Comparison of ENCODE assay signal across 30 mouse cellular contexts in genomic region chr7:51454989-51455692, GRCm38 (mm10). TPM values are rescaled to one million over a fixed set of nuclear protein-coding genes. Genes with fewer than 3 reads are reported as not detected.
DNase-seq lines count a peak whose midpoint lies in the region; ATAC-seq lines count a peak whose summit lies in the region.
"Had no signal": no experiment of that assay in that cellular context is flagged by ENCODE, and none has a peak within 500 bp of the region (broad histone marks: within the 10 kb centered on the region; RNA-seq: fewer than 3 reads in every experiment).

No protein-coding gene starts in this region.

- H3K9me3 ChIP-seq in heart, embryonic 12.5 days (replicated peaks), result no peaks in the 10 kb centered on the region
- no peaks in the 10 kb centered on the region for H3K9me3 ChIP-seq in kidney, embryonic 16.5 days (ENCODE audit: low read length)
- H3K9me3 ChIP-seq: embryonic facial prominence, embryonic 15.5 days; forebrain, embryonic 12.5 days; lung, embryonic 15.5 days; neural tube, embryonic 15.5 days; stomach, embryonic 15.5 days had no signal

- no peaks in the 10 kb centered on the region for H3K36me3 ChIP-seq in heart, embryonic 12.5 days
- H3K36me3 ChIP-seq in kidney, embryonic 16.5 days (ENCODE audit: insufficient read depth, low read length), result no peaks in the 10 kb centered on the region
- H3K36me3 ChIP-seq: embryonic facial prominence, embryonic 15.5 days; forebrain, embryonic 12.5 days; lung, embryonic 15.5 days; neural tube, embryonic 15.5 days; stomach, embryonic 15.5 days had no signal

- peak; percentile 59; the same call in 1 of the 2 replicates for ATAC-seq in heart, embryonic 12.5 days (ENCODE audit: insufficient number of reproducible peaks, low FRiP score)
- ATAC-seq in kidney, embryonic 16.5 days (ENCODE audit: low FRiP score, low TSS enrichment), result 0 out of 2 replicates have a peak, but pooled peaks have one; percentile 23
- ATAC-seq: activated CD4-positive, CD25-positive, alpha-beta regulatory T cell, adult 4 months; intestine, postnatal 0 days had no signal

- no peak overlapping the region for H3K4me2 ChIP-seq in heart, embryonic 12.5 days
- H3K4me2 ChIP-seq in kidney, embryonic 16.5 days (replicated peaks; ENCODE audit: low read depth, low read length), result no peak overlapping the region
- H3K4me2 ChIP-seq: embryonic facial prominence, embryonic 15.5 days; forebrain, embryonic 12.5 days; hindbrain, embryonic 14.5 days; lung, embryonic 15.5 days; neural tube, embryonic 15.5 days; stomach, embryonic 15.5 days had no signal

- 55% methylated on average over 2 of the region's 2 CpGs for WGBS in heart, embryonic 12.5 days
- 83% methylated on average over 2 of the region's 2 CpGs for WGBS in kidney, embryonic 16.5 days

- peaks cover 2% of the 10 kb centered on the region; the same call in 1 of the 2 replicates for H3K4me1 ChIP-seq in heart, embryonic 12.5 days (replicated peaks)
- H3K4me1 ChIP-seq in kidney, embryonic 16.5 days (ENCODE audit: insufficient read depth, low read length), result no peaks in the 10 kb centered on the region
- H3K4me1 ChIP-seq: embryonic facial prominence, embryonic 15.5 days; forebrain, embryonic 12.5 days; lung, embryonic 15.5 days; neural tube, embryonic 15.5 days; stomach, embryonic 15.5 days had no signal

- no peak overlapping the region for H3K4me3 ChIP-seq in heart, embryonic 12.5 days
- no peak overlapping the region for H3K4me3 ChIP-seq in kidney, embryonic 16.5 days (ENCODE audit: low read length)
- H3K4me3 ChIP-seq: embryonic facial prominence, embryonic 15.5 days; forebrain, embryonic 12.5 days; lung, embryonic 15.5 days; neural tube, embryonic 15.5 days; stomach, embryonic 15.5 days had no signal

- H3K27me3 ChIP-seq in heart, embryonic 12.5 days (replicated peaks), result no peaks in the 10 kb centered on the region
- H3K27me3 ChIP-seq in kidney, embryonic 16.5 days (ENCODE audit: insufficient read depth, low read length), result no peaks in the 10 kb centered on the region
- H3K27me3 ChIP-seq: CH12.LX; embryonic facial prominence, embryonic 15.5 days; forebrain, embryonic 12.5 days; lung, embryonic 15.5 days; neural tube, embryonic 15.5 days; stomach, embryonic 15.5 days had no signal

- peak overlapping the region; percentile 90 for H3K27ac ChIP-seq in heart, embryonic 12.5 days (ENCODE audit: poor library complexity, severe bottlenecking)
- H3K27ac ChIP-seq in kidney, embryonic 16.5 days (ENCODE audit: low read length), result no peak overlapping the region
- H3K27ac ChIP-seq: embryonic facial prominence, embryonic 15.5 days; forebrain, embryonic 12.5 days; hindbrain, embryonic 14.5 days; liver, embryonic 14.5 days; lung, embryonic 15.5 days; macrophage; neural tube, embryonic 15.5 days; stomach, embryonic 15.5 days had no signal

- DNase-seq in embryo, embryonic 11 days, result peak; percentile 10
- no peak for DNase-seq in embryo, embryonic 10 days (ENCODE audit: low spot score)
- no peak for DNase-seq in heart, adult 9 months (ENCODE audit: low spot score in 2 of 2)
- no peak for DNase-seq in kidney, adult 8-10 months
- no peak for DNase-seq in thymus, postnatal 0 days (ENCODE audit: low spot score)
- DNase-seq: adrenal gland, adult 2 months; adrenal gland, postnatal 36 days; cerebellum, adult 8-10 months; cerebellum, postnatal 25 days; gastrocnemius, postnatal 14 days; kidney, postnatal 25 days; liver; midbrain, embryonic 14.5 days; retina, postnatal 1 day; right cerebral cortex, postnatal 14 days; thymus, postnatal 14 days had no signal

- H3K9ac ChIP-seq in heart, embryonic 12.5 days, result no peak overlapping the region
- no peak overlapping the region for H3K9ac ChIP-seq in kidney, embryonic 16.5 days (replicated peaks; ENCODE audit: low read length)
- H3K9ac ChIP-seq: embryonic facial prominence, embryonic 15.5 days; forebrain, embryonic 12.5 days; hindbrain, embryonic 14.5 days; liver, embryonic 14.5 days; lung, embryonic 15.5 days; neural tube, embryonic 15.5 days; stomach, embryonic 15.5 days had no signal

RNA-seq across cellular contexts. Expression of gene Ano5, which starts 55.7 kb away (rescaled TPM):
- 0.49 and 0.62 TPM in 2 replicates for polyA plus RNA-seq in heart, embryonic 12.5 days (2016; fragmentation: Nextera tagmentation; extraction: Ambion mirVana)
- 0.49 and 0.57 TPM in 2 replicates for polyA plus RNA-seq in kidney, embryonic 16.5 days (2015; fragmentation: Nextera tagmentation; extraction: Ambion mirVana)
- 0.04 TPM in 2 replicates for polyA plus RNA-seq in thymus, postnatal 0 days (2015; fragmentation: Nextera tagmentation; extraction: Ambion mirVana)
- polyA plus RNA-seq: activated CD4-positive, CD25-positive, alpha-beta regulatory T cell, adult 4 months; limb, embryonic 11.5 days; liver, embryonic 14.5 days; macrophage had no signal
